Mouse (Mus musculus): ENCODE measurements around the gene Rhcg.

GRCm38 (mm10) chr7:79615008-79615407 is 2.4 kb downstream of the Rhcg start:
- TF ChIP-seq CTCF (IDR thresholded peaks at IDR 0.05; ENCODE audit: borderline replicate concordance, control insufficient read depth, extremely low read depth, insufficient read depth, low read length, poor library complexity) (no peak), POLR2A (IDR thresholded peaks at IDR 0.05; ENCODE audit: control insufficient read depth, extremely low read depth, insufficient read depth, low read length, poor library complexity) (no peak)

All from thymus, adult 2 months (tissue).